Mouse (Mus musculus) MEL-GATA-1-ER (cell line): ENCODE results near the gene Fam49a.
"Not testable (repeated sequence)": the region's sequence is repeated elsewhere in the genome, so short reads cannot be mapped to it uniquely, and the experiment has no call there.

ENCODE experiments used
- DNase-seq: peaks from one replicate; pipeline ENCODE4 v3.0.0-alpha.2; 2012; ENCODE audit warnings: low read depth; ENCODE audit errors: extremely low read depth

Fam49a gene

GRCm38 (mm10) chr12:12261987-12262971 lies at the start of gene Fam49a:
Gene Fam49a (plus strand): TSS chr12:12262139.
- DNase-seq = no peak

DNA sequence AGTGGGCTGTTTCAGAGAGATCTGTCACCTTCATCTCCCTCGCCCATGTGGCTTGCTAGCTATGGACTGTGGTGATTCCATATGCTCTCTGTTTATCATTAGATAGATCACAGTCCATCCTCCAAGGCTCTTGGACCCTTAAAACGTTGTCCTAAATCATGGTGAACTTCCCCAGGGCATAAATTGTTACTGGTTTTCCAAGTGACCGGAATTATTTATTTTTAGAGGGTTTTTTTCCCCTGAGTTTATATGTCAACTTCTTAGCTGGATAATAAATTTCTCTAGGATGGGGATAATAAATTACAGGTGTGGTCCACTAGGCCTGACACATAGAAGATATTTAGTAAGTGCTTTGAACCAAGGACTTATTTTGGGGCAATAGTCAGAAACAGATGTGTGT lies 48.4 kb upstream of the Fam49a start:
- DNase-seq = no peak

DNA sequence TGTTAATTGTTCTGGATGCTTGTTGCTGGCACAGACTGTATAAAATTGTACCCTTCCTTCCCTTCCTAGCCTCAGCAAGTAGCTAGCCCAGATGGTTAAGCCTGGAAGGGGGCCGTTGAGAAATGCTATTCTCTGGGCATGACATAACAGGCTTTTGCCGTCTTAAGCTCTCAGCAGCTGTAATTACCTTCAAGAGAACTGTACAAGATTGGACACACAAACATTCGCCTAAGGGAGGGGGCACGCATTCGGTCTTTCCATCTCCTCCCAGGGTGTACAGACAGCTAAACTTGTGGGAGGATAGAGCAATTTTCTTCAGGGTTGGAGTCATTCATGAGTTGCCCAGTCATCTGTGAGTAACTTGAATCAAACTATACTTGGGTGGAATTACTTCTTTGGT lies 43.0 kb upstream of the Fam49a start:
- DNase-seq = no peak

GRCm38 (mm10) chr12:12220755-12221496 lies 41.0 kb upstream of the Fam49a start:
- DNase-seq = no peak

DNA sequence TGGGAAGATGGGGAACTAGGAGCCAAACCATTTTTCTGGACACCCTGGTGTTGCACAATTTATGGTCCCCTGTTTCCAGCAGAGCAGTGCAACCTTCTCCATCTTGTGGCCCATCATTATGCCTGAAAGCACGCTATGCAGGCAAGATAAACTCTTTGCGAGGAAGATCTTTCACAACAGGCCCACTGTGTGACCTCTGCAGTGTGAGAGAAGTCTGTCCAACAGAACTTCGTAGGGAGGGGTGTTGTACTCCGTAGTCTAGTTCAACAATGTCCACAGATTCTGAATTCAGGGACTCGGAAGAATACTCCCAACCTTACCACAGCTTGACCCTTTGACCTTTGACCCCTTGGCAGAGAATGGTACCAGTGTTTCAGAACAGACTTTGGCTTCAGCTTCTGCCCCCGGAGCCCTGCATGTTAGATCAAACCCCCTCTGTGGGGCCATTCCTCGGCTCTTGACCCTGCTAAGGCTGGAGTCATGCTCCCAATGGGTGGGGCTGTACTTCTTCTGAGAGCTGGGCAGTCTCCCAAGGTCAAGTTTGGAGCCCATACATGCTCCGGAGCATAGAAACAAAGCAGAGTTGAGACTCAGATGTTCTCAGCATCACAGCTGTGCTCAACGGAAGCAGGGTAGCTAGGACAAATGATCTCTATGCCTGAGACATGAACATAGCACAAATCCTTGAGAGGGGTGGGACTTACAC lies 39.2 kb upstream of the Fam49a start:
- DNase-seq = no peak

DNA sequence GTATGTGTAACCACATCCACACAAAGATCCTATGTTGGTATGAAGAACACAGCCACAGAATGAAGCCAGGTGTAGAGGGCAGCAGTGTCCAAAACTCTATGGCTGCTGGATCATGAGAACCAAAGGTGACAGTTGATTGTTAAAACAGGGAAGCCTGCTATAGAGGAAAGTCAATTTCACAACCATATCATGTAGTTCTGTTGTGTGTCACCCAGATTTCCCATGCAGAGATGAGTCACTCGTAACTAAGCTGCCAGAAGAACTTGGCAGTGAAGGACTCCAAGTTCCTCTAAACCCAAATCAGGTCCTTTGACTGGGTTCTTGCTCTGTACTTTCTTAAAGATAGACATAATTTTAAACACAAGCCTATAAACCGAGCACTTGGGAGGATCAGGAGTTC lies 38.6 kb upstream of the Fam49a start:
- no peak for DNase-seq

DNA sequence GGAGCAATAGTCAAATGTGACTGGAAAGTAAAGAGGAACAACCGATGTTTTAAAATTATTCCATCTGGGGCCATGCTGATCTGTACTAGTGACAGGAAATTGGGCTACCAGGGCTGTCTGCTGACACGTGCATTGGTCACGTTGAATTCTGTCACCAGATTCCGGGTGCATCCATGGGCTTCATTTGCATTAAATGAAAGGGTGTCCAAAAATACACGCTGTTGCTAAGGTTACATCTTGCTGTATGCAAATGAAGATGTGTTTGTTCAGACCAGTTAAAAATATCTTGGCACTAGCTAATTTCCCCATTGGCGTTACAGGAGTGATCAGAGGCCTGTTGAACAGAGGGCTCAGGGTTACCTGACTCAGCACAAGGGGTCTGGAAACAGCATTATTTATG lies 36.2 kb upstream of the Fam49a start:
- no peak for DNase-seq

GRCm38 (mm10) chr12:12227594-12227993 lies 34.3 kb upstream of the Fam49a start:
- DNase-seq = no peak

DNA sequence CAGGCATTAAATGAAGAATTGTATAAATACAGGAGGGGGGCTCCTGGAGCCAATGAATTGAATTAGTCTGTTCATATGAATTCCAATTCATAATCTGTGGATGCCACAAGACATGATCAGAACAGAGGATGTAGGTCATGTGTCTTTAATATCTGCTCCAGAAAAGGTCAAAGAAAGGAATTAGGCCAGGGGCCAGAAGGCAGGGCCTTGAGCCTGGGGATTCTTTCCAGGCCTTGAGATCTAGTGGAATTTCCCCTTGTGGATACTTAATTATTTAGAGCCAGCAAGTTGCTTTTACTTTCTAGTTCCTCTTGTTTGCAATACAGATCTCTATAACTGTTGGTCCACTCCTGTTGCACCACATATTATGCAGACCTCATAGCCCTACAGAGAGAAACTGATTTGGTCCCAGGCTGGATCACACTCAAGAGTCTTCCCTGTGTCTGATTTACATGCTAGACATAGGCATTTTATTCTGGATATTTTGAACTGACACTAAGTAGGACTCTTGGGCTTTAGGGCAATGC lies 31.8 kb upstream of the Fam49a start:
- DNase-seq = no peak

DNA sequence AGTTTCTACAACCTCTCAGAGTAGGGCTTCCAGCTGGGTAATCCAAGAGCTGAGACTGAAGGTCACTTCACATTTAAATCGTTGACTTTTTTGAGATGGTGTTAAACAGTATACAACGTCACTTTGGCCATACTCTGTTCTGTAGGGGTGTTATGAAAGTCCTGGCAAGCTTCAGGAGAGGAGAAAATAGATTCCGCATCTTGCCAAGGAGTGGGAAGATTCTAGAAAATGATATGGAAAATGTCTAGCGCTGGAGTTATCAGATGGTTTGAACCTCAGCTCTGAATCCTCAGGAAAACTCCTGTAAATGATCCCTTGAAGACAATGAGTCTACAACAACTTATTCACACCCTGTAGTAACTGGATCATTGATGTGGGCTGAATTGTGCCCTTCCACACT lies 29.8 kb upstream of the Fam49a start:
- no peak for DNase-seq

- DNase-seq = no peak
Measured at GRCm38 (mm10) chr12:12236978-12237377, 25.0 kb upstream of the Fam49a start.

DNA sequence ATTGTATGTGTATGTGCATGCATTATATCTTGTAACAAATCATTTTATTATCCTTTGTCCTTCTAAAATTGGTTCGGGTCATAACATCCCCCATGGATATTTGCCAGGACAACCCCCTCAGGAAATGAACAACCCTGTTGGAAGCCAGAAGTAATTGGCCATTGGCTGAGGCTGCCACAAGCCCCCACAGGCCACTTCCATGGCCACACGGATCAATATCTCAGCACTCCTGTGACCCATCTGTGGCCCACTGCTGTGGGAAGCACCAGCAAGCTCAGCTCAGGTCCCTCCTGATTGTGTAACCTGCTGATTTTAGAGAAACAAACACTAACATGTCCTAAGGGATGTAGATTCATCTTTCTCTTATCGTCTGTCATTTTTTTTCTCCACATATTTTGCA lies 22.4 kb upstream of the Fam49a start:
- DNase-seq = no peak

GRCm38 (mm10) chr12:12243148-12243547 lies 18.8 kb upstream of the Fam49a start:
- no peak for DNase-seq

DNA sequence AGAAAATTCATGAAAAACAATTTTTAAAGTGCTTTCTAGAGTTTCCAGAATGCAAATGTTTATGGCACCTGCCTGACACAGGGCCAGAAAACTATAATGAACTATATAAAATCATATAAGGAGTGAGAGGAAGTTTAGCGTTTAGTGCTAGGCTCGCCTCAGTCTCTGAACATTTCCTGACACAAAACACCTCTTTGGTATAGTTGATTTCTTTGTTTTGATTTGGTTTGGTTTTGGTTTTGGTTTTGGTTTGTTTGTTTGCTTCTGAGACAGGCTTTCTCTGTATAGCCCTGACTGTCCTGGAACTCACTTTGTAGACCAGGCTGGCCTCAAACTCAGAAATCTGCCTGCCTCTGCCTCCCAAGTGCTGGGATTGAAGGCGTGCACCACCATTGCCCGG lies 14.9 kb upstream of the Fam49a start:
- DNase-seq = not testable (repeated sequence)

GRCm38 (mm10) chr12:12249521-12249920 lies 12.4 kb upstream of the Fam49a start:
- DNase-seq = no peak

GRCm38 (mm10) chr12:12253526-12253925 lies 8.4 kb upstream of the Fam49a start:
- DNase-seq = no peak

DNA sequence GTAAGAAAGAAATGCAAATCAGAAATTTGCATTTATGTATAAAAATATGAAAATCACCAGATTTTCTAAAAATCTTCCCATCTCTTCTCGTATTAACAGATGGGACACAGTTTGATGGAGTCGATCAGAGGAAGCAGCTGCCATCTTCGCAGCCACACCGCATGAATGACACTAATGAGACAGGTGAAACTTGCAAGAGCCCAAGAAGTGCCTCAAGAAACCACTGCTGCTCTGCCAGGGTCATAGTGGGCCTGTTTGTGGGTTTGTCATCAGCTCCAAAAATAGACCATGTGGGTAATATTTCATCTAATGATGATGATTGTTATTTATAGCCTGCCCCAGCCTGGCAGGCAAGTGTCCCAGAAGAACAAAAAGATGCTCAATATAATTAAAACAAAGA lies 7.8 kb upstream of the Fam49a start:
- no peak for DNase-seq

- no peak for DNase-seq
Measured at GRCm38 (mm10) chr12:12260979-12261960, 669 bp upstream of the Fam49a start.

DNA sequence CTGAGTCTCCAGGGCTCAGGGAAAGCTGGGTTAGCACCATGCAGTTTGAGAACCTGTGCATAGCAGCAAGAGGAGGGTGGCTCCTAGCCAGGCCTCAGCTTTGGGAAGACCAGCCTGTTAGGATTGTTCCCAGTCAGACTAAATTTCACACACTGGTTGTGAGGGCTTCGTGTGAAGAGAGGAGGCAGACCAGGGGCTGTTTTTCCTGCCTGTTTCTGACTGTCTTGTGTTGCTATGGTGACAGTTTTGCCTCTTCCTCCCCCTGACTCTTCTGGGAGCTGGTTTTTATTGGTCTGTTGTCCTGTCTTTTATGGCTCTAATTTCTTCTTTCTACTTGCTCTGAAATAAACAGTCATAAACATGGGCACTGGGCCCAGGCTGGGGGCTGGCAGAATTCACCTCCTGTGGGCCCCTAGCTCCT lies 1.4 kb downstream of the Fam49a start:
- DNase-seq = no peak

- DNase-seq = no peak
Measured at GRCm38 (mm10) chr12:12264151-12264550, 2.2 kb downstream of the Fam49a start.
